Mouse (Mus musculus): Measurements from ENCODE around the gene 2010003K11Rik.

2010003K11Rik gene

GRCm38 (mm10) chr19:4456227-4456626, 42.2 kb downstream of the 2010003K11Rik start:
- peak; percentile 78 for DNase-seq (ENCODE audit: low spot score)

- no peak for DNase-seq (ENCODE audit: low spot score)
Observed at GRCm38 (mm10) chr19:4455071-4455800, 43.1 kb downstream of the 2010003K11Rik start.

- DNase-seq (ENCODE audit: low spot score), result peak; percentile 31
Observed at GRCm38 (mm10) chr19:4454040-4454439, 44.3 kb downstream of the 2010003K11Rik start.

GRCm38 (mm10) chr19:4452525-4452924, 45.9 kb downstream of the 2010003K11Rik start:
- DNase-seq (ENCODE audit: low spot score), result no peak

- DNase-seq (ENCODE audit: low spot score), result no peak
Observed at GRCm38 (mm10) chr19:4451965-4452364, 46.4 kb downstream of the 2010003K11Rik start.

GRCm38 (mm10) chr19:4451098-4451497, 47.3 kb downstream of the 2010003K11Rik start:
- DNase-seq (ENCODE audit: low spot score), result no peak

GRCm38 (mm10) chr19:4450666-4451065, 47.7 kb downstream of the 2010003K11Rik start:
- DNase-seq (ENCODE audit: low spot score), result no peak

- no peak for DNase-seq (ENCODE audit: low spot score)
Observed at GRCm38 (mm10) chr19:4449230-4449629, 49.2 kb downstream of the 2010003K11Rik start.

GRCm38 (mm10) chr19:4447445-4447844, 50.9 kb downstream of the 2010003K11Rik start:
- no peak for DNase-seq (ENCODE audit: low spot score)

Data from embryo, embryonic 10.5 days (tissue).